Comparison of ENCODE assay signal across 10 mouse cellular contexts in genomic region chr19:7103993-7104401, GRCm38 (mm10). TPM values are rescaled to one million over a fixed set of nuclear protein-coding genes. Genes with fewer than 3 reads are reported as not detected.
DNase-seq lines count a peak whose midpoint lies in the region; ATAC-seq and TF ChIP-seq lines count a peak whose summit lies in the region.
"Had no signal": no experiment of that assay in that cellular context is flagged by ENCODE, and none has a peak within 500 bp of the region (broad histone marks: within the 10 kb centered on the region; RNA-seq: fewer than 3 reads in every experiment).

No protein-coding gene starts in this region.

- H3K4me1 ChIP-seq in heart, embryonic 11.5 days (ENCODE audit: control insufficient read depth, insufficient read depth, low read length) = peaks cover 11% of the 10 kb centered on the region; the same call in 1 of the 2 replicates
- H3K4me1 ChIP-seq in limb, embryonic 14.5 days (ENCODE audit: control insufficient read depth, insufficient read depth, low read length) = peaks cover 23% of the 10 kb centered on the region
- H3K4me1 ChIP-seq in neural tube, embryonic 15.5 days = peaks cover 61% of the 10 kb centered on the region

- peaks cover 6% of the 10 kb centered on the region; the same call in 1 of the 2 replicates for H3K27me3 ChIP-seq in heart, embryonic 11.5 days (ENCODE audit: control insufficient read depth, insufficient read depth, low read length)
- H3K27me3 ChIP-seq in limb, embryonic 14.5 days (ENCODE audit: control insufficient read depth, insufficient read depth, low read length) = no peaks in the 10 kb centered on the region
- peaks cover 8% of the 10 kb centered on the region for H3K27me3 ChIP-seq in neural tube, embryonic 15.5 days (replicated peaks)
- H3K27me3 ChIP-seq: Patski had no signal

- peak overlapping the region; percentile 9; the same call in 1 of the 2 replicates for H3K4me2 ChIP-seq in heart, embryonic 11.5 days
- H3K4me2 ChIP-seq in limb, embryonic 14.5 days (replicated peaks; ENCODE audit: low read depth, low read length, severe bottlenecking) = peak overlapping the region; percentile 39
- peak overlapping the region; percentile 38 for H3K4me2 ChIP-seq in neural tube, embryonic 15.5 days
- H3K4me2 ChIP-seq: liver, embryonic 13.5 days had no signal

- no peaks in the 10 kb centered on the region for H3K9me3 ChIP-seq in heart, embryonic 11.5 days (replicated peaks; ENCODE audit: control insufficient read depth, low read length)
- no peaks in the 10 kb centered on the region for H3K9me3 ChIP-seq in limb, embryonic 14.5 days (ENCODE audit: control insufficient read depth, low read length)
- H3K9me3 ChIP-seq in neural tube, embryonic 15.5 days (replicated peaks) = no peaks in the 10 kb centered on the region
- H3K9me3 ChIP-seq: liver, embryonic 13.5 days had no signal

- WGBS in heart, embryonic 11.5 days (ENCODE audit: insufficient replicate concordance) = 30% methylated on average over 19 of the region's 19 CpGs
- WGBS in limb, embryonic 14.5 days = 7% methylated on average over 19 of the region's 19 CpGs
- 9% methylated on average over 19 of the region's 19 CpGs for WGBS in neural tube, embryonic 15.5 days

- H3K4me3 ChIP-seq in heart, embryonic 11.5 days (ENCODE audit: low read depth, low read length) = no peak overlapping the region
- H3K4me3 ChIP-seq in limb, embryonic 14.5 days (replicated peaks; ENCODE audit: low read length) = no peak overlapping the region
- H3K4me3 ChIP-seq in neural tube, embryonic 15.5 days (replicated peaks) = no peak overlapping the region
- H3K4me3 ChIP-seq: liver, embryonic 13.5 days had no signal

- DNase-seq in testis, postnatal 10 days (ENCODE audit: low spot score) = peak; percentile 66
- no peak for DNase-seq in testis, postnatal 14 days (ENCODE audit: low spot score)
- DNase-seq in limb, embryonic 14.5 days (ENCODE audit: low spot score) = peak; percentile 65
- no peak for DNase-seq in thymus, postnatal 0 days (ENCODE audit: low spot score)
- no peak for DNase-seq in adrenal gland, postnatal 14 days
- no peak for DNase-seq in c-Kit-positive CD71-positive TER-119-positive erythroid progenitor cells, embryonic 14.5 days (ENCODE audit: low spot score)
- DNase-seq: liver, embryonic 13.5 days had no signal

- TF ChIP-seq POLR2A in limb, embryonic 14.5 days (IDR thresholded peaks at IDR 0.05; ENCODE audit: borderline replicate concordance, extremely low read depth, insufficient read depth, insufficient read length) = no peak

- no peaks in the 10 kb centered on the region for H3K36me3 ChIP-seq in heart, embryonic 11.5 days (ENCODE audit: control insufficient read depth, insufficient read depth, low read length)
- H3K36me3 ChIP-seq in limb, embryonic 14.5 days (ENCODE audit: control insufficient read depth, insufficient read depth, low read length) = no peaks in the 10 kb centered on the region
- no peaks in the 10 kb centered on the region for H3K36me3 ChIP-seq in neural tube, embryonic 15.5 days
- H3K36me3 ChIP-seq: liver, embryonic 13.5 days had no signal

- H3K9ac ChIP-seq in heart, embryonic 11.5 days (ENCODE audit: low read depth, low read length) = peak overlapping the region; percentile 39; the same call in 1 of the 2 replicates
- H3K9ac ChIP-seq in limb, embryonic 14.5 days (ENCODE audit: low read depth, low read length, severe bottlenecking) = peak overlapping the region; percentile 28
- 0 out of 2 replicates have a peak overlapping the region, but pooled peaks have one; percentile 15 for H3K9ac ChIP-seq in neural tube, embryonic 15.5 days (replicated peaks)
- H3K9ac ChIP-seq: liver, embryonic 13.5 days had no signal

- H3K27ac ChIP-seq in heart, embryonic 11.5 days (ENCODE audit: low read depth, low read length) = no peak overlapping the region
- H3K27ac ChIP-seq in limb, embryonic 14.5 days (replicated peaks; ENCODE audit: low read depth, low read length) = no peak overlapping the region
- H3K27ac ChIP-seq in neural tube, embryonic 15.5 days (replicated peaks) = 0 out of 2 replicates have a peak overlapping the region, but pooled peaks have one; percentile 8
- H3K27ac ChIP-seq: liver, embryonic 13.5 days had no signal

- ATAC-seq in heart, embryonic 11.5 days (replicated peaks; ENCODE audit: insufficient number of reproducible peaks, low FRiP score, low TSS enrichment) = no peak
- ATAC-seq in limb, embryonic 14.5 days (ENCODE audit: low FRiP score, low read depth) = peak; percentile 66; the same call in 1 of the 2 replicates
- peak; percentile 60; the same call in 1 of the 2 replicates for ATAC-seq in neural tube, embryonic 15.5 days (ENCODE audit: low FRiP score)
- ATAC-seq: Patski had no signal

RNA-seq across cellular contexts. Expression of gene Flrt1, which starts 1.5 kb away (rescaled TPM):
- polyA plus RNA-seq in heart, embryonic 11.5 days (2014; fragmentation: Nextera tagmentation; extraction: Ambion mirVana) = 0.79 and 0.97 TPM in 2 replicates
- polyA plus RNA-seq in limb, embryonic 14.5 days (2012; rRNA removed) = 2.2 and 3.2 TPM in 2 replicates
- 8.5 and 9.6 TPM in 2 replicates for polyA plus RNA-seq in limb, embryonic 14.5 days (2014; fragmentation: Nextera tagmentation; extraction: Ambion mirVana)
- 10.5 and 10.9 TPM in 2 replicates for polyA plus RNA-seq in neural tube, embryonic 15.5 days (2015; fragmentation: Nextera tagmentation; extraction: Ambion mirVana)
- polyA plus RNA-seq in thymus, postnatal 0 days (2015; fragmentation: Nextera tagmentation; extraction: Ambion mirVana) = 1.3 and 1.5 TPM in 2 replicates
- 1.2 and 1.5 TPM in 2 replicates for total RNA-seq in adrenal gland, postnatal 14 days (2021)

RNA-seq across cellular contexts. Expression of gene Macrod1, which starts 47.4 kb away (rescaled TPM):
- polyA plus RNA-seq in heart, embryonic 11.5 days (2014; fragmentation: Nextera tagmentation; extraction: Ambion mirVana) = 13.3 and 16.7 TPM in 2 replicates
- polyA plus RNA-seq in limb, embryonic 14.5 days (2012; rRNA removed) = 24.6 and 27.4 TPM in 2 replicates
- polyA plus RNA-seq in limb, embryonic 14.5 days (2014; fragmentation: Nextera tagmentation; extraction: Ambion mirVana) = 16.6 and 19.7 TPM in 2 replicates
- polyA plus RNA-seq in neural tube, embryonic 15.5 days (2015; fragmentation: Nextera tagmentation; extraction: Ambion mirVana) = 7.2 and 7.7 TPM in 2 replicates
- 15.3 and 16.6 TPM in 2 replicates for polyA plus RNA-seq in thymus, postnatal 0 days (2015; fragmentation: Nextera tagmentation; extraction: Ambion mirVana)
- 118 and 138 TPM in 2 replicates for total RNA-seq in adrenal gland, postnatal 14 days (2021)

Comparison
In these comparisons a context has a peak if more than half of its experiments do, and no peak if none do; other contexts are left out.
1. DNase-seq: peak in testis, postnatal 10 days (single experiment) and limb, embryonic 14.5 days (single experiment); none in testis, postnatal 14 days (single experiment), thymus, postnatal 0 days (single experiment), adrenal gland, postnatal 14 days (single experiment) and c-Kit-positive CD71-positive TER-119-positive erythroid progenitor cells, embryonic 14.5 days (single experiment).
2. Peak in every context shown above with its lines, with median percentiles within 50 percentile points of each other: H3K4me2 ChIP-seq and H3K9ac ChIP-seq.